In the genomic region with DNA sequence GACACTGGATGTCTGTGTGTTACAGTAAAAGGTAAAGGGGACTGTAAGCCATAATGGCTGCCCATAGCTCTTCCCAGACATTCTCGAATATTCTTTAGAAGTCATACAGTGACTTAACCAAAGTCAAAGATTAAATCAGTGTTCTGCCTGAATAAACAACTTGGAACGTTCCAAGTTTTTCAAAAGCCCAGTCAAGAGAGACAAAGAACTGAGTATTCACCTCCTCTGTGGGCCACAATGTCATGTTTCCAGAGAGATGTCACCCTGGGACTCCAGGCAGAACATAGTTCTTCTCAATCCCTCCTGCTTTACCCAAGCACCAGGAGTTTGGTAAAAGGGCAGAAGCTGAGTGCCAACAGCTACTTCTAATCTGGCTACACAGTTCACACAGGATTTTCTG, we compare ENCODE assay signal across 21 mouse cellular contexts.
"Had no signal": no experiment of that assay in that cellular context is flagged by ENCODE, and none has a peak within 500 bp of the region (broad histone marks: within the 10 kb centered on the region; RNA-seq: fewer than 3 reads in every experiment).

No protein-coding gene starts in this region.

- ATAC-seq: intestine, postnatal 0 days; liver, postnatal 0 days; lung, postnatal 0 days; midbrain, embryonic 15.5 days had no signal

- H3K9me3 ChIP-seq: hindbrain, embryonic 15.5 days; limb, embryonic 12.5 days; limb, embryonic 15.5 days; midbrain, embryonic 12.5 days; midbrain, embryonic 15.5 days; neural tube, embryonic 12.5 days; stomach, embryonic 15.5 days had no signal

- H3K4me2 ChIP-seq: hindbrain, embryonic 15.5 days; limb, embryonic 12.5 days; limb, embryonic 15.5 days; liver, embryonic 11.5 days; lung, embryonic 14.5 days; midbrain, embryonic 12.5 days; midbrain, embryonic 15.5 days; neural tube, embryonic 12.5 days; stomach, embryonic 15.5 days had no signal

- H3K9ac ChIP-seq: hindbrain, embryonic 15.5 days; limb, embryonic 12.5 days; limb, embryonic 15.5 days; liver, embryonic 14.5 days; liver, postnatal 0 days; lung, embryonic 14.5 days; midbrain, embryonic 12.5 days; midbrain, embryonic 15.5 days; neural tube, embryonic 12.5 days; stomach, embryonic 15.5 days had no signal

- H3K4me1 ChIP-seq: hindbrain, embryonic 15.5 days; limb, embryonic 12.5 days; limb, embryonic 15.5 days; midbrain, embryonic 12.5 days; midbrain, embryonic 15.5 days; neural tube, embryonic 12.5 days; stomach, embryonic 15.5 days had no signal

- H3K27ac ChIP-seq: hindbrain, embryonic 15.5 days; limb, embryonic 12.5 days; limb, embryonic 15.5 days; liver, embryonic 14.5 days; macrophage; midbrain, embryonic 12.5 days; midbrain, embryonic 15.5 days; neural tube, embryonic 12.5 days; stomach, embryonic 15.5 days had no signal

- H3K4me3 ChIP-seq: hindbrain, embryonic 15.5 days; limb, embryonic 12.5 days; limb, embryonic 15.5 days; midbrain, embryonic 12.5 days; midbrain, embryonic 15.5 days; neural tube, embryonic 12.5 days; stomach, embryonic 15.5 days had no signal

- H3K36me3 ChIP-seq: hindbrain, embryonic 15.5 days; limb, embryonic 12.5 days; limb, embryonic 15.5 days; midbrain, embryonic 12.5 days; midbrain, embryonic 15.5 days; neural tube, embryonic 12.5 days; stomach, embryonic 15.5 days had no signal

- DNase-seq: left cerebral cortex, postnatal 4 days; liver, postnatal 0 days; lung, embryonic 14.5 days; retina, postnatal 1 day; right cerebral cortex, postnatal 25 days; spleen, adult 18-20 months; thymus, adult 2 months; thymus, postnatal 14 days; thymus, postnatal 4 days had no signal

- H3K27me3 ChIP-seq: hindbrain, embryonic 15.5 days; limb, embryonic 12.5 days; limb, embryonic 15.5 days; midbrain, embryonic 12.5 days; midbrain, embryonic 15.5 days; neural tube, embryonic 12.5 days; stomach, embryonic 15.5 days had no signal
